Mouse (Mus musculus): Measurements from ENCODE around the gene Flt4. TPM values are rescaled to one million over a fixed set of nuclear protein-coding genes. Genes with fewer than 3 reads are reported as not detected.

The Flt4 gene
- total and polyA plus RNA-seq, 2 experiments from 2014 or later, result 1.4 to 2.6 TPM

- TF ChIP-seq CTCF (IDR thresholded peaks at IDR 0.05), result no peak
- Histone ChIP-seq H3K4me1 (ENCODE audit: insufficient read depth, low read length) (no peaks in the 10 kb centered on the region), H3K27ac (ENCODE audit: low read depth, low read length) (no peak overlapping the region), H3K9me3 (ENCODE audit: low read length) (no peaks in the 10 kb centered on the region), H3K4me3 (ENCODE audit: low read depth, low read length) (no peak overlapping the region), H3K4me2 (ENCODE audit: low read depth, low read length, poor library complexity, severe bottlenecking) (no peak overlapping the region), H3K36me3 (ENCODE audit: insufficient read depth, low read length) (peaks cover 15% of the 10 kb centered on the region; the same call in 1 of the 2 replicates), H3K9ac (replicated peaks; ENCODE audit: low read length, poor library complexity, severe bottlenecking) (no peak overlapping the region), H3K27me3 (ENCODE audit: insufficient read depth, low read length) (no peaks in the 10 kb centered on the region)
- ATAC-seq (ENCODE audit: low FRiP score) (no peak), DNase-seq (ENCODE audit: low spot score) (no peak)
- 96% methylated on average over 5 of the region's 5 CpGs for WGBS
Observed at GRCm38 (mm10) chr11:49697779-49698178, 88.7 kb downstream of the Flt4 start.

- Histone ChIP-seq H3K36me3 (ENCODE audit: insufficient read depth, low read length) (peaks cover 15% of the 10 kb centered on the region; the same call in 1 of the 2 replicates), H3K9me3 (ENCODE audit: low read length) (no peaks in the 10 kb centered on the region), H3K4me1 (ENCODE audit: insufficient read depth, low read length) (no peaks in the 10 kb centered on the region), H3K27ac (ENCODE audit: low read depth, low read length) (no peak overlapping the region), H3K4me2 (ENCODE audit: low read depth, low read length, poor library complexity, severe bottlenecking) (no peak overlapping the region), H3K4me3 (ENCODE audit: low read depth, low read length) (no peak overlapping the region), H3K9ac (replicated peaks; ENCODE audit: low read length, poor library complexity, severe bottlenecking) (no peak overlapping the region), H3K27me3 (ENCODE audit: insufficient read depth, low read length) (no peaks in the 10 kb centered on the region)
- 93% methylated on average over 1 of the region's 1 CpGs for WGBS
- DNase-seq (ENCODE audit: low spot score) (no peak), ATAC-seq (ENCODE audit: low FRiP score) (no peak)
- no peak for TF ChIP-seq CTCF (IDR thresholded peaks at IDR 0.05)
Observed at GRCm38 (mm10) chr11:49699079-49699478, 90.0 kb downstream of the Flt4 start.

GRCm38 (mm10) chr11:49702014-49702413, 93.0 kb downstream of the Flt4 start:
- Histone ChIP-seq H3K36me3 (ENCODE audit: insufficient read depth, low read length) (peaks cover 15% of the 10 kb centered on the region; the same call in 1 of the 2 replicates), H3K27me3 (ENCODE audit: insufficient read depth, low read length) (no peaks in the 10 kb centered on the region), H3K27ac (ENCODE audit: low read depth, low read length) (no peak overlapping the region), H3K9me3 (ENCODE audit: low read length) (no peaks in the 10 kb centered on the region), H3K4me2 (ENCODE audit: low read depth, low read length, poor library complexity, severe bottlenecking) (no peak overlapping the region), H3K4me3 (ENCODE audit: low read depth, low read length) (no peak overlapping the region), H3K9ac (replicated peaks; ENCODE audit: low read length, poor library complexity, severe bottlenecking) (no peak overlapping the region), H3K4me1 (ENCODE audit: insufficient read depth, low read length) (no peaks in the 10 kb centered on the region)
- WGBS, result 99% methylated on average over 8 of the region's 8 CpGs
- DNase-seq (ENCODE audit: low spot score), result no peak
- no peak for TF ChIP-seq CTCF (IDR thresholded peaks at IDR 0.05)
- no peak for ATAC-seq (ENCODE audit: low FRiP score)

Other genes with a start within 250 kb of the Flt4 start
- 0.22 TPM in 1 of 2 replicates, not detected in the other for gene Olfr1389, start 186.2 kb upstream of the Flt4 start, total RNA-seq (2014; rRNA removed)
- gene Olfr1389, start 186.2 kb upstream of the Flt4 start, polyA plus RNA-seq (2015; fragmentation: Nextera tagmentation; extraction: Ambion mirVana), result not detected in 2 replicates
- not detected in 2 replicates for gene Olfr1388, start 172.6 kb upstream of the Flt4 start, total RNA-seq (2014; rRNA removed)
- 0.05 and 0.07 TPM in 2 replicates for gene Olfr1388, start 172.6 kb upstream of the Flt4 start, polyA plus RNA-seq (2015; fragmentation: Nextera tagmentation; extraction: Ambion mirVana)
- gene Olfr1387, start 153.9 kb upstream of the Flt4 start, total RNA-seq (2014; rRNA removed), result not detected in 2 replicates
- gene Olfr1387, start 153.9 kb upstream of the Flt4 start, polyA plus RNA-seq (2015; fragmentation: Nextera tagmentation; extraction: Ambion mirVana), result not detected in 2 replicates
- not detected in 2 replicates for gene Olfr1386, start 144.2 kb upstream of the Flt4 start, total RNA-seq (2014; rRNA removed)
- not detected in 2 replicates for gene Olfr1386, start 144.2 kb upstream of the Flt4 start, polyA plus RNA-seq (2015; fragmentation: Nextera tagmentation; extraction: Ambion mirVana)
- not detected in 2 replicates for gene Olfr1385, start 120.2 kb upstream of the Flt4 start, total RNA-seq (2014; rRNA removed)
- not detected in 2 replicates for gene Olfr1385, start 120.2 kb upstream of the Flt4 start, polyA plus RNA-seq (2015; fragmentation: Nextera tagmentation; extraction: Ambion mirVana)
- gene Olfr1384, start 102.5 kb upstream of the Flt4 start, total RNA-seq (2014; rRNA removed), result not detected in 2 replicates
- gene Olfr1384, start 102.5 kb upstream of the Flt4 start, polyA plus RNA-seq (2015; fragmentation: Nextera tagmentation; extraction: Ambion mirVana), result not detected in 2 replicates
- not detected in 2 replicates for gene Olfr1383, start 89.6 kb upstream of the Flt4 start, total RNA-seq (2014; rRNA removed)
- gene Olfr1383, start 89.6 kb upstream of the Flt4 start, polyA plus RNA-seq (2015; fragmentation: Nextera tagmentation; extraction: Ambion mirVana), result not detected in 2 replicates
- not detected in 2 replicates for gene Olfr1382, start 81.0 kb upstream of the Flt4 start, total RNA-seq (2014; rRNA removed)
- not detected in 2 replicates for gene Olfr1382, start 81.0 kb upstream of the Flt4 start, polyA plus RNA-seq (2015; fragmentation: Nextera tagmentation; extraction: Ambion mirVana)
- not detected in 2 replicates for gene Olfr1381, start 65.8 kb upstream of the Flt4 start, total RNA-seq (2014; rRNA removed)
- gene Olfr1381, start 65.8 kb upstream of the Flt4 start, polyA plus RNA-seq (2015; fragmentation: Nextera tagmentation; extraction: Ambion mirVana), result not detected in 2 replicates
- gene Olfr1380, start 52.4 kb upstream of the Flt4 start, total RNA-seq (2014; rRNA removed), result not detected in 2 replicates
- gene Olfr1380, start 52.4 kb upstream of the Flt4 start, polyA plus RNA-seq (2015; fragmentation: Nextera tagmentation; extraction: Ambion mirVana), result not detected in 2 replicates
- gene Scgb3a1, start 54.3 kb downstream of the Flt4 start, total RNA-seq (2014; rRNA removed), result not detected in 2 replicates
- gene Scgb3a1, start 54.3 kb downstream of the Flt4 start, polyA plus RNA-seq (2015; fragmentation: Nextera tagmentation; extraction: Ambion mirVana), result 0.59 TPM in 1 of 2 replicates, not detected in the other
- gene Cnot6, start 103.5 kb downstream of the Flt4 start, total RNA-seq (2014; rRNA removed), result 28.9 and 53.1 TPM in 2 replicates
- 21.7 and 26.9 TPM in 2 replicates for gene Cnot6, start 103.5 kb downstream of the Flt4 start, polyA plus RNA-seq (2015; fragmentation: Nextera tagmentation; extraction: Ambion mirVana)
- gene Gfpt2, start 184.9 kb downstream of the Flt4 start, total RNA-seq (2014; rRNA removed), result 3.1 and 6.0 TPM in 2 replicates
- gene Gfpt2, start 184.9 kb downstream of the Flt4 start, polyA plus RNA-seq (2015; fragmentation: Nextera tagmentation; extraction: Ambion mirVana), result 3.9 and 4.3 TPM in 2 replicates
- gene Mapk9, start 237.5 kb downstream of the Flt4 start, total RNA-seq (2014; rRNA removed), result 128 and 157 TPM in 2 replicates
- 70.4 and 72.1 TPM in 2 replicates for gene Mapk9, start 237.5 kb downstream of the Flt4 start, polyA plus RNA-seq (2015; fragmentation: Nextera tagmentation; extraction: Ambion mirVana)

All from midbrain, postnatal 0 days (tissue).